Mouse (Mus musculus) cerebellum, adult 11 months (tissue): ENCODE measurements around the gene Prkaa1.
"Not testable (repeated sequence)": the region's sequence is repeated elsewhere in the genome, so short reads cannot be mapped to it uniquely, and the experiment has no call there.

Experiments
- DNase-seq: peaks from one replicate; pipeline ENCODE4 v3.0.0; 2022

The Prkaa1 gene

GRCm38 (mm10) chr15:5184668-5185330, 41.1 kb downstream of the Prkaa1 start:
- no peak for DNase-seq

GRCm38 (mm10) chr15:5185366-5186292, 42.0 kb downstream of the Prkaa1 start, which contains the start of gene Ttc33:
Gene Ttc33, plus strand, starts transcription at chr15:5185525.
- DNase-seq: peak; percentile 70

- no peak for DNase-seq
Measured at GRCm38 (mm10) chr15:5186293-5186675, 42.6 kb downstream of the Prkaa1 start.

GRCm38 (mm10) chr15:5187116-5187515, 43.5 kb downstream of the Prkaa1 start:
- DNase-seq: no peak

- no peak for DNase-seq
Measured at GRCm38 (mm10) chr15:5188029-5188428, 44.4 kb downstream of the Prkaa1 start.

- no peak for DNase-seq
Measured at GRCm38 (mm10) chr15:5189504-5190093, 45.9 kb downstream of the Prkaa1 start.

- no peak for DNase-seq
Measured at GRCm38 (mm10) chr15:5193833-5194232, 50.2 kb downstream of the Prkaa1 start.

GRCm38 (mm10) chr15:5194446-5194845, 50.8 kb downstream of the Prkaa1 start:
- DNase-seq: no peak

GRCm38 (mm10) chr15:5194931-5195330, 51.3 kb downstream of the Prkaa1 start:
- no peak for DNase-seq

GRCm38 (mm10) chr15:5195987-5196514, 52.4 kb downstream of the Prkaa1 start:
- DNase-seq: no peak

- DNase-seq: no peak
Measured at GRCm38 (mm10) chr15:5196691-5197090, 53.0 kb downstream of the Prkaa1 start.

GRCm38 (mm10) chr15:5205222-5205621, 61.6 kb downstream of the Prkaa1 start:
- DNase-seq: no peak

GRCm38 (mm10) chr15:5209116-5209515, 65.5 kb downstream of the Prkaa1 start:
- no peak for DNase-seq

GRCm38 (mm10) chr15:5220491-5220890, 76.8 kb downstream of the Prkaa1 start:
- DNase-seq: no peak

- not testable (repeated sequence) for DNase-seq
Measured at GRCm38 (mm10) chr15:5230746-5231145, 87.1 kb downstream of the Prkaa1 start.
